Mouse (Mus musculus): ENCODE measurements at regions not wholly inside any gene's neighbourhood (a gene's known extent, or its start where the extent isn't known, plus 50 kb on each side); places are given as distances from the start of the nearest gene placed in this dataset.

GRCm38 (mm10) chr7:71533109-71533508, 181.8 kb upstream of the Gm10295 start:
- no peaks in the 10 kb centered on the region for H3K9me3 ChIP-seq
- H3K4me3 ChIP-seq, result no peak overlapping the region
- no peak for DNase-seq (ENCODE audit: low spot score)
- H3K4me1 ChIP-seq, result peaks cover 15% of the 10 kb centered on the region
- no peak overlapping the region for H3K27ac ChIP-seq (replicated peaks)
- no peaks in the 10 kb centered on the region for H3K27me3 ChIP-seq (replicated peaks; ENCODE audit: low read depth, poor library complexity, severe bottlenecking)
- no peaks in the 10 kb centered on the region for H3K36me3 ChIP-seq (replicated peaks)
- 54% methylated on average over 5 of the region's 5 CpGs for WGBS

- Histone ChIP-seq H3K9me3 (no peaks in the 10 kb centered on the region), H3K27ac (replicated peaks) (no peak overlapping the region), H3K4me3 (no peak overlapping the region), H3K27me3 (replicated peaks; ENCODE audit: low read depth, poor library complexity, severe bottlenecking) (no peaks in the 10 kb centered on the region), H3K4me1 (peaks cover 15% of the 10 kb centered on the region), H3K36me3 (replicated peaks) (no peaks in the 10 kb centered on the region)
- peak; percentile 11 for DNase-seq (ENCODE audit: low spot score)
- 37% methylated on average over 6 of the region's 6 CpGs for WGBS
Observed at GRCm38 (mm10) chr7:71531496-71531895, 180.2 kb upstream of the Gm10295 start.

- no peak overlapping the region for H3K4me3 ChIP-seq
- H3K4me1 ChIP-seq, result peaks cover 15% of the 10 kb centered on the region
- H3K9me3 ChIP-seq, result no peaks in the 10 kb centered on the region
- no peaks in the 10 kb centered on the region for H3K36me3 ChIP-seq (replicated peaks)
- H3K27ac ChIP-seq (replicated peaks), result no peak overlapping the region
- H3K27me3 ChIP-seq (replicated peaks; ENCODE audit: low read depth, poor library complexity, severe bottlenecking), result no peaks in the 10 kb centered on the region
- 85% methylated on average over 4 of the region's 4 CpGs for WGBS
- no peak for DNase-seq (ENCODE audit: low spot score)
Observed at GRCm38 (mm10) chr7:71530922-71531321, 179.6 kb upstream of the Gm10295 start.

- no peaks in the 10 kb centered on the region for H3K36me3 ChIP-seq (replicated peaks)
- WGBS, result 80% methylated on average over 2 of the region's 2 CpGs
- H3K4me1 ChIP-seq, result peaks cover 1% of the 10 kb centered on the region; the same call in 1 of the 2 replicates
- no peak overlapping the region for H3K27ac ChIP-seq (replicated peaks)
- no peaks in the 10 kb centered on the region for H3K9me3 ChIP-seq
- DNase-seq (ENCODE audit: low spot score), result no peak
- H3K27me3 ChIP-seq (replicated peaks; ENCODE audit: low read depth, poor library complexity, severe bottlenecking), result no peaks in the 10 kb centered on the region
- no peak overlapping the region for H3K4me3 ChIP-seq
Observed at GRCm38 (mm10) chr7:71526152-71526551, 174.9 kb upstream of the Gm10295 start.

GRCm38 (mm10) chr7:71524577-71525126, 173.4 kb upstream of the Gm10295 start:
- Histone ChIP-seq H3K36me3 (replicated peaks) (no peaks in the 10 kb centered on the region), H3K4me1 (no peaks in the 10 kb centered on the region), H3K4me3 (no peak overlapping the region), H3K9me3 (no peaks in the 10 kb centered on the region), H3K27ac (replicated peaks) (no peak overlapping the region), H3K27me3 (replicated peaks; ENCODE audit: low read depth, poor library complexity, severe bottlenecking) (no peaks in the 10 kb centered on the region)
- DNase-seq (ENCODE audit: low spot score), result no peak

- no peak for DNase-seq (ENCODE audit: low spot score)
- WGBS, result 87% methylated on average over 2 of the region's 2 CpGs
Observed at GRCm38 (mm10) chr7:71524119-71524518, 172.8 kb upstream of the Gm10295 start.

GRCm38 (mm10) chr7:71507379-71507778, 156.1 kb upstream of the Gm10295 start:
- H3K36me3 ChIP-seq (replicated peaks), result no peaks in the 10 kb centered on the region
- no peaks in the 10 kb centered on the region for H3K4me1 ChIP-seq
- no peaks in the 10 kb centered on the region for H3K9me3 ChIP-seq
- H3K27me3 ChIP-seq (replicated peaks; ENCODE audit: low read depth, poor library complexity, severe bottlenecking), result no peaks in the 10 kb centered on the region
- no peak overlapping the region for H3K4me3 ChIP-seq
- WGBS, result 78% methylated on average over 3 of the region's 3 CpGs
- no peak overlapping the region for H3K27ac ChIP-seq (replicated peaks)
- no peak for DNase-seq (ENCODE audit: low spot score)

More at GRCm38 (mm10) chr7:71524119-71524518, 172.8 kb upstream of the Gm10295 start:
- no peaks in the 10 kb centered on the region for H3K4me1 ChIP-seq
- no peak overlapping the region for H3K4me3 ChIP-seq
- no peaks in the 10 kb centered on the region for H3K36me3 ChIP-seq (replicated peaks)
- H3K27ac ChIP-seq (replicated peaks), result no peak overlapping the region
- no peaks in the 10 kb centered on the region for H3K27me3 ChIP-seq (replicated peaks; ENCODE audit: low read depth, poor library complexity, severe bottlenecking)
- H3K9me3 ChIP-seq, result no peaks in the 10 kb centered on the region

GRCm38 (mm10) chr7:71500719-71501118, 149.4 kb upstream of the Gm10295 start:
- Histone ChIP-seq H3K4me1 (0 out of 2 replicates have a peak, but pooled peaks cover 5% of the 10 kb centered on the region), H3K9me3 (no peaks in the 10 kb centered on the region), H3K36me3 (replicated peaks) (no peaks in the 10 kb centered on the region), H3K27me3 (replicated peaks; ENCODE audit: low read depth, poor library complexity, severe bottlenecking) (no peaks in the 10 kb centered on the region), H3K4me3 (no peak overlapping the region), H3K27ac (replicated peaks) (no peak overlapping the region)
- peak; percentile 9 for DNase-seq (ENCODE audit: low spot score)
- WGBS, result 63% methylated on average over 6 of the region's 6 CpGs

GRCm38 (mm10) chr7:71498123-71498522, 146.8 kb upstream of the Gm10295 start:
- Histone ChIP-seq H3K4me1 (0 out of 2 replicates have a peak, but pooled peaks cover 5% of the 10 kb centered on the region), H3K36me3 (replicated peaks) (no peaks in the 10 kb centered on the region), H3K27me3 (replicated peaks; ENCODE audit: low read depth, poor library complexity, severe bottlenecking) (no peaks in the 10 kb centered on the region), H3K27ac (replicated peaks) (no peak overlapping the region), H3K9me3 (no peaks in the 10 kb centered on the region), H3K4me3 (no peak overlapping the region)
- WGBS, result 90% methylated on average over 7 of the region's 7 CpGs
- no peak for DNase-seq (ENCODE audit: low spot score)

GRCm38 (mm10) chr7:71491128-71491527, 139.8 kb upstream of the Gm10295 start:
- 64% methylated on average over 4 of the region's 4 CpGs for WGBS
- Histone ChIP-seq H3K4me3 (no peak overlapping the region), H3K27ac (replicated peaks) (no peak overlapping the region), H3K4me1 (no peaks in the 10 kb centered on the region), H3K36me3 (replicated peaks) (no peaks in the 10 kb centered on the region), H3K27me3 (replicated peaks; ENCODE audit: low read depth, poor library complexity, severe bottlenecking) (no peaks in the 10 kb centered on the region), H3K9me3 (no peaks in the 10 kb centered on the region)
- no peak for DNase-seq (ENCODE audit: low spot score)

GRCm38 (mm10) chr7:71488016-71488650, 136.8 kb upstream of the Gm10295 start:
- no peaks in the 10 kb centered on the region for H3K27me3 ChIP-seq (replicated peaks; ENCODE audit: low read depth, poor library complexity, severe bottlenecking)
- no peak overlapping the region for H3K27ac ChIP-seq (replicated peaks)
- no peaks in the 10 kb centered on the region for H3K4me1 ChIP-seq
- no peaks in the 10 kb centered on the region for H3K36me3 ChIP-seq (replicated peaks)
- no peak for DNase-seq (ENCODE audit: low spot score)
- H3K9me3 ChIP-seq, result no peaks in the 10 kb centered on the region
- 88% methylated on average over 7 of the region's 7 CpGs for WGBS
- no peak overlapping the region for H3K4me3 ChIP-seq

GRCm38 (mm10) chr7:71475383-71475782, 124.1 kb upstream of the Gm10295 start:
- no peaks in the 10 kb centered on the region for H3K27me3 ChIP-seq (replicated peaks; ENCODE audit: low read depth, poor library complexity, severe bottlenecking)
- H3K4me3 ChIP-seq, result no peak overlapping the region
- H3K27ac ChIP-seq (replicated peaks), result no peak overlapping the region
- no peak for DNase-seq (ENCODE audit: low spot score)
- WGBS, result 82% methylated on average over 4 of the region's 4 CpGs
- no peaks in the 10 kb centered on the region for H3K36me3 ChIP-seq (replicated peaks)
- H3K9me3 ChIP-seq, result no peaks in the 10 kb centered on the region
- H3K4me1 ChIP-seq, result peaks cover 27% of the 10 kb centered on the region

- no peaks in the 10 kb centered on the region for H3K9me3 ChIP-seq
- peaks cover 36% of the 10 kb centered on the region for H3K4me1 ChIP-seq
- H3K4me3 ChIP-seq, result no peak overlapping the region
- H3K27me3 ChIP-seq (replicated peaks; ENCODE audit: low read depth, poor library complexity, severe bottlenecking), result no peaks in the 10 kb centered on the region
- WGBS, result 78% methylated on average over 12 of the region's 12 CpGs
- peak overlapping the region; percentile 62 for H3K27ac ChIP-seq (replicated peaks)
- DNase-seq (ENCODE audit: low spot score), result no peak
- H3K36me3 ChIP-seq (replicated peaks), result no peaks in the 10 kb centered on the region
Observed at GRCm38 (mm10) chr7:71472384-71473141, 121.3 kb upstream of the Gm10295 start.
